Mouse (Mus musculus) erythroblast, adult 5-6 weeks (primary cell): Measurements from ENCODE around the gene Hs6st1. TPM values are rescaled to one million over a fixed set of nuclear protein-coding genes. Genes with fewer than 3 reads are reported as not detected.

Experiments used
- ATAC-seq: replicated peaks from 2 replicates; pipeline ENCODE4 v1.8.0; 2016; ENCODE audit warnings: moderate number of reproducible peaks, mild to moderate bottlenecking, moderate TSS enrichment, inconsistent platforms; ENCODE audit not compliant: poor library complexity, low FRiP score, severe bottlenecking
- total RNA-seq, 2 experiments: library from RNA; stranded (forward) in 1 of 2; stranded (reverse) in 1 of 2; fragments of 150-400 nt in 1 of 2; fragments of 200-764, 138-1000 nt in 1 of 2; gene quantifications; 2 replicates each; pipeline versions ENCODE4 v1.2.3 to v1.2.4; 2015 to 2017; ENCODE audit warnings: low replicate concordance in 2 of 2

The Hs6st1 gene
- total RNA-seq, 2 experiments from 2014 or later = 82.8 to 134 TPM

DNA sequence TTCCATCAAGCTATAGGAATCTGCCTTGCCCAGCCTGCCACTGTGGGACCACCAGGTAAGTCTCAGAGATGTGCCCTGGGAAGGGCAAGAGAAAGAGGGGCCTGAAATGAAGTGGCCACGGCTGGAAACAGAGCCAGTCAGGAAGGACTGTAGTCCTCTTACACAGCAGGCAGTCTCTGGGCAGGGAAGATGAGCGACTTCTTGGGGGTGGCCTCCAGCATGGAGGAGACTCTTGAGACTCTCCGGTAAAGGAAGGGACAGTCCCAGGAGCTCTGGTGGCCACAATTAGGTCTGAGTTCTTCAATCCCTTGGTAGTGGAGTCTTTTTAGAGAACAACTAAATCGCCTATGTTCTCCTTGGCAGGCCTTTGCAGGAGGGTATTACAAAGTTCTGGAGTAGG, 4.0 kb upstream of the Hs6st1 start:
- ATAC-seq = no peak

DNA sequence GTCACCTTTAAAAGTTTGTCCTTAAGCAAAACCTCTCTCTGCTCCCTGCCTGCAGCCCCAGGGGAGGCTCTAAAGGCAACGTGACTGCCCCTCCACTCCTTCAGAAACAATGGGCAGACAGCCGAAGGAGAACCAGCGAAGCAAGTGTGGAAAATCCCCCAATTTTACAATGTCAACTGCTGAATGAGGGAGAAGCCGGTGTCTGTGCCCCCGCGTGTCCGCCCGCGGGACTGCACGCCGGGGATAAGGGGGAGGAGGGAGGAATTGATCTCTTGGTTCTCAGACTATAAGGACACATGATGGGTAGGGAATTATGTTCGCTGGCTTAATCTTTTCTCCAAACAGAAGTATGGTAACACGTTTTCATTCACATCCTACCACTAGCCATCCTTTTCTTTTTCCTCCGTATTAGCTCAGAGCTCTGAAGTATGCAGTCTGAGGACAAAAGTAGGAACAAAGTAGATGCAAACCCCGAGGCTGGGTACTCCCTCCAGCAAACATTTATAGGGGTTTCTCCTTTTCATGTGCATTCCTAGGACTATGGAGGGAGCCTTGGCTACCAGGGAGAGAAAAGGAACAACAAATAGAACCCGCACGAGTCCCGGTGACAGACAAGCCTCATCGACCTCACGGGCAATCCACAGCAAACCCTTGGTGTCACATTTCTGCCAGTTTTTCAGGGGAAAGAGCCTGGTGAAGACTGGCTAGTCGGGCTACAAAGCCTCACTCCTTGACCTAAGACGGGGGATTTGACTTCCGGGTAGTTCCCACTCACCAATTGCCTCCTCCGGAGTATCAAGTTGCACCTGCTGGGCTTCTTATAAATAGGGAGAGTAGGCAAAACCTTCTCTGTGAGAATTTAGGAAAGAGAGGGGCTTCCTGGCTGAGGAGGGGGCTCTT, 3.1 kb upstream of the Hs6st1 start:
- peak; percentile 79 for ATAC-seq

- no peak for ATAC-seq
Measured at GRCm38 (mm10) chr1:36065761-36066150, 2.4 kb upstream of the Hs6st1 start.

DNA sequence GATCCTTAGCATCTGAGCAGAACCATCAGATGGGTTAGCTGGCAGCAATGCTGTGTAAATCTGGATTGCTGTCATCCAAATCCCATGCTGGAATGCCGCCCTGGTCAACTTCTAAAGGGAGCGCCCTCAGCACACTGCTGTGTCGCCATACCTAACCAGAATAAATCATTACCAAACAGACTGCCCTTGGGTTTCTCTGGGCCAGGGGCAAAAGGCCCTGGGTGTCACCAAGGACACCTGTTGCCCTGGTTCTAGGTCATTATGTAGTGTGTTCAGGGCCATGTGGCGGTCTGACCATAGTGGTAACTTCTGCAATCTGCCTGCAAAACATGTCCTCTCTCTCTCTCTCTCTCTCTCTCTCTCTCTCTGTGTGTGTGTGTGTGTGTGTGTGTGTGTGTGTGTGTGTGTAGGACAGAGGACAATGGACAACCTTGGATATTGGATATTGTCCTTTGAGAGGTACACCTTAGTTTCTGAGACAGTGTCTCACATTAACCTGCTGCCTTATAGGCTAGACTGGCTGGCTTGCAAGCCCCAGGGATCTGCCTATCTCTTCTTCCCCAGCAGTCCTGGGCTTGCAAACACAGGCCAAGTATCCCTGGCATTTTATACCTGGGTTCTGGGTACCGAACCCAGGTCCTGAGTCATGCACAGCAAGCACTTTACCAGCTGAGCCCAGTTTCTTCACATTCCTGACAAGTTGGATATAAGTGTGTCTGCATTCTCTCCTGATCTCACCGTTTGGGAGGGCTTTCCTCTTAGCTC, 1.8 kb upstream of the Hs6st1 start:
- no peak for ATAC-seq

DNA sequence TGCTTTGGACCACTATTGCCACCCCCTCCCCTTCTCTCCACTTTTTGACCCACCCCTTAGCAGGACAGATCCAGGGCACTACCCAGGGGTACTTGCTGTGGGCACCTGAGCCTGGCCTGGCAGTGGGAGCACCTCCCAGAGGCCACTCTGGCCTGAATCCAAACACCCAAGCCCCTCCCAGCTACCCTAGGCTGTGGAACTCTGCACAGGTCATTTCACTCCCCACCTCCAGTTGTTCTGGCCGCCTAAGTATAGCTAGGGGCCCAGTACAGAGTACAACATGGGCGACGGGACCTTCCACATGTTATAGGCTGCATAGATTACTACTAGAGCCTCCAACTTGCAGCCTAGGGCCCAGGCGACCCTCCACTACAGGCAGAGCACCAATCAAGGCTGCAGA, 999 bp upstream of the Hs6st1 start:
- ATAC-seq = no peak

- no peak for ATAC-seq
Measured at GRCm38 (mm10) chr1:36067611-36068010, 589 bp upstream of the Hs6st1 start.

GRCm38 (mm10) chr1:36068531-36069120, 426 bp downstream of the Hs6st1 start:
- no peak for ATAC-seq

DNA sequence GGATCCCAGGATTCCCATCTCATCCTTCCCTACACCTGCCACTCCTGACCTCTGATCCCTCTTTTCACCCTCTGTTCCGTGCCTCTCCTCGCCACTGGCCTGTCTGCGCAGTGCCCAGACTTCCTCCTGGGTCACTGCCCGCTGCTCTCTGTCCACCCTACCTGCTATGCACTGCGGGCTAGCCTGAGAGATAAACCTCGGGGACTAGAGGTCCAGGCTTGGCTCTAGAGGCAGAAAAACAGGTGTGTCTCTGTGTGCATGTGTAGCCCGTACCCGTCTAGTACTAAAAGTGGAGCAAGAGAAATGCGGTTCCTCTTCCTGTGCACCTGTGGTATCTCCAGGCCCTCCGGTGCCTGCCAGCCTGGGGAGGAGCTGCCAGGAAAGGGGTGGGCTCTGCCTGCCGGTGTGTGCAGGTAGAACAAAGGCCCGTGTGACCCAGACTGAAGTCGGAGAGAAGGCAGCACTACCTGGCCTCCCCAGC, 1.1 kb downstream of the Hs6st1 start:
- peak; percentile 16 for ATAC-seq

- ATAC-seq = no peak
Measured at GRCm38 (mm10) chr1:36070190-36070589, 2.0 kb downstream of the Hs6st1 start.

- ATAC-seq = no peak
Measured at GRCm38 (mm10) chr1:36070740-36071139, 2.5 kb downstream of the Hs6st1 start.

- ATAC-seq = no peak
Measured at GRCm38 (mm10) chr1:36071176-36071575, 3.0 kb downstream of the Hs6st1 start.

GRCm38 (mm10) chr1:36071611-36072010, 3.4 kb downstream of the Hs6st1 start:
- no peak for ATAC-seq

GRCm38 (mm10) chr1:36072588-36073556, 4.7 kb downstream of the Hs6st1 start:
- ATAC-seq = no peak

GRCm38 (mm10) chr1:36073566-36073965, 5.4 kb downstream of the Hs6st1 start:
- no peak for ATAC-seq

DNA sequence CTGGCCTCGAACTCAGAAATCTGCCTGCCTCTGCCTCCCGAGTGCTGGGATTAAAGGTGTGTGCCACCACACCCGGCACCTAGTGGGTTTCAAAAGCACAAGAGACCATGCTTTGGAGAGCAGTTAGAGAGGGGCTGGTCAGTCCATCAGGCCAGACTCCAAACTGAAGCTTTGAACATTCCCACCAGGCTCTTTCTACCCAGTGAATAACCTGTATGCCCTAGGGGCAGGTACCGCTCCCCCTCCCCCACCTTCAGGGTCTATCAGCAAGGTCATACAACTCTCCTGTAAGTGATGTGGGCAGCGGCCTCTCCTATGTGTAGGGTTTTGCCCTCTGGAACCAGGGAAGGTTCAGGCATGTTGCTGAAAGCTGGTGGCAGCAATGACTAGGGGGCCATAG, 6.0 kb downstream of the Hs6st1 start:
- ATAC-seq = no peak

- ATAC-seq = no peak
Measured at GRCm38 (mm10) chr1:36074968-36075367, 6.8 kb downstream of the Hs6st1 start.

DNA sequence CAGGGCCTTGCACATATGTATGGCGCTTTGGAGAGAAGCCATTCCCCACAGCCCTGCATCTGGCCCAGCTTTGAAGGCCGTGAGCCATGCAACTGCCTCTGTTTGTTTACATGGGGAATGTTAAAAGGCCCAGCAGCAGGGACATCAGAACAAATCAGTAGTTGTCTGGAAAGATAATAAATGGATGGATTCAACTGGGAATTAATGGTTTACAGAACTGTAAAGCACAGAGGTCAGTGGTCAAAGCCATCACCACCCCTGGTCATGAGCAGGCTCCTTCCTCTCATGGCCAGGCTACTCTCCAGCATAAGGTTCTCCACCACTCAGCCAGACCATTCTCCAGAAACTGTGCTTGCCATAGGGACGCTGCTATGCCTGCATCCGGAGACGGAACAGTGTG, 7.5 kb downstream of the Hs6st1 start:
- no peak for ATAC-seq

DNA sequence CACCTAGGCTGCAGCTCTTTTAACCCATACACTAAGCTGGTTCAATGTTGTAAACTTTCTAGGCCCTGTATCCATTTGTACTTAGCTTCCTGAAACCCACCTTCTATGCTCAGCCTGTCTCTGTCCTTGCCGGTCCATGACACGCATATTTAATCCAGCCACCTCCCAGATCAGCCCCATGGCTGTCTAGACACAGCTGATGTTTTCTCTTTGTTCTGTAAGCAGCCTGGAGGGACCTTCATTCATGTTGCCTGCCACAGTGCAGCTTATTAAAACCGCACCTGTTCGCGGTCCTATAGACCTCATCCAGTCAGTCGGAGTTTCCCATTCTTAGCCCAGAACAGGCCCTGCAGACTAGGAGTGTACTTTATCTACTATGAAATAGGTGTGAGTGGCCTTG, 8.9 kb downstream of the Hs6st1 start:
- no peak for ATAC-seq

DNA sequence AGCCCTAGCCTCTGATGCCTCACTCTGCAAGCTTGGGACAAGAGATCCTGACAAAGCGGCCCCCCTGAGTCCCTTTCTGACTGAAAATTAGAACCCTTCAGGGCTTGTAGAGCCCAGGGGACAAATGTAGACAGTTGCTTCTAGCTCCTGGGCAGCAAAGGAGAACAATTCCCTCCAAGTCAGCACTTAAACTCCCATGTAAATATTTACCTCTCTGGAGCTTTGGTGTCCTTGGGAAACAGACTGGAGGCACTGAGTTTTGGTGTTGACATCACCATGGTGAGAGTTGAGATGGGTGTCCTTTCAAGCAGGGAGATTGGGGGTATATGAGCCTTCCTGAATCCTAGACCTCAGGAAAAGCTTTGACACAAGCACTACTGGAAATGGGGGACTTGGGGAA, 10.1 kb downstream of the Hs6st1 start:
- ATAC-seq = no peak
